Mouse (Mus musculus) embryonic fibroblast, embryonic 13.5 days (primary cell): ENCODE data around the gene Agk. TPM values are rescaled to one million over a fixed set of nuclear protein-coding genes. Genes with fewer than 3 reads are reported as not detected.

Experiments used
- H3K27ac ChIP-seq: 2 replicates; pipeline ENCODE4 v1.5.1; 2012; ENCODE audit warnings: low read length, control low read depth, inconsistent platforms; ENCODE audit not compliant: insufficient read depth
- H3K4me1 ChIP-seq: 2 replicates; pipeline ENCODE4 v1.6.1; 2011; ENCODE audit warnings: low read length; ENCODE audit not compliant: control insufficient read depth, insufficient read depth
- H3K4me3 ChIP-seq: 2 replicates; pipeline ENCODE4 v1.5.1; 2011; ENCODE audit warnings: mild to moderate bottlenecking, control low read depth, low read length; ENCODE audit not compliant: insufficient read depth
- CTCF ChIP-seq: IDR thresholded peaks from 2 replicates; pipeline ENCODE4 v1.5.1; 2011; ENCODE audit warnings: mild to moderate bottlenecking, control low read depth, low read length, moderate library complexity, borderline replicate concordance; ENCODE audit not compliant: insufficient read depth
- POLR2A ChIP-seq: IDR thresholded peaks from 2 replicates; pipeline ENCODE4 v1.6.1; 2011; ENCODE audit warnings: low read depth, mild to moderate bottlenecking, control low read depth, low read length, moderate library complexity
- polyA plus RNA-seq: library from polyadenylated mRNA; stranded (reverse); fragments of >200 nt; gene quantifications from 2 replicates; pipeline ENCODE4 v1.2.4, GENCODE M21; 2011; ENCODE audit warnings: low read depth; ENCODE audit not compliant: missing spikeins, insufficient read length

Agk gene
- polyA plus RNA-seq, 1 experiment, result 21.3 TPM

- H3K4me3 ChIP-seq, result no peak within 1 kb of the TSS
- H3K4me1 ChIP-seq, result no peaks in the 10 kb centered on the region; the same call in 1 of the 2 replicates
- TF ChIP-seq CTCF (no peak), POLR2A (no peak)
Observed at GRCm38 (mm10) chr6:40438936-40439335, 114.0 kb downstream of the Agk start, which contains the start of gene Wee2. Gene Wee2, plus strand, starts transcription at chr6:40439088.

GRCm38 (mm10) chr6:40439731-40440130 lies 114.8 kb downstream of the Agk start:
- Histone ChIP-seq H3K27ac (no peak overlapping the region), H3K4me1 (no peaks in the 10 kb centered on the region; the same call in 1 of the 2 replicates)
- TF ChIP-seq POLR2A (no peak), CTCF (no peak)

More at GRCm38 (mm10) chr6:40438936-40439335, 114.0 kb downstream of the Agk start, which contains the start of gene Wee2:
- no peak within 1 kb of the TSS for H3K27ac ChIP-seq

GRCm38 (mm10) chr6:40441276-40441675 lies 116.3 kb downstream of the Agk start:
- Histone ChIP-seq H3K4me3 (no peak overlapping the region), H3K27ac (no peak overlapping the region), H3K4me1 (no peaks in the 10 kb centered on the region)
- TF ChIP-seq CTCF, result no peak
- no peak for TF ChIP-seq POLR2A

More at GRCm38 (mm10) chr6:40439731-40440130, 114.8 kb downstream of the Agk start:
- no peak overlapping the region for H3K4me3 ChIP-seq

- TF ChIP-seq POLR2A (no peak), CTCF (no peak)
Observed at GRCm38 (mm10) chr6:40441755-40442154, 116.8 kb downstream of the Agk start.

GRCm38 (mm10) chr6:40443281-40443928 lies 118.4 kb downstream of the Agk start:
- no peak overlapping the region for H3K4me3 ChIP-seq
- no peaks in the 10 kb centered on the region for H3K4me1 ChIP-seq
- no peak for TF ChIP-seq CTCF
- no peak for TF ChIP-seq POLR2A
- no peak overlapping the region for H3K27ac ChIP-seq

More at GRCm38 (mm10) chr6:40441755-40442154, 116.8 kb downstream of the Agk start:
- H3K27ac ChIP-seq, result no peak overlapping the region
- no peaks in the 10 kb centered on the region for H3K4me1 ChIP-seq
- H3K4me3 ChIP-seq, result no peak overlapping the region

Other genes with a start within 250 kb of the Agk start
- 2.0 and 2.4 TPM in 2 replicates for gene E330009J07Rik, start 111.0 kb downstream of the Agk start, polyA plus RNA-seq
- gene Wee2, start 113.9 kb downstream of the Agk start, polyA plus RNA-seq, result not detected in 2 replicates
- 56.0 and 63.8 TPM in 2 replicates for gene Ssbp1, start 146.2 kb downstream of the Agk start, polyA plus RNA-seq
- not detected in 2 replicates for gene Tas2r137, start 166.1 kb downstream of the Agk start, polyA plus RNA-seq
- not detected in 2 replicates for gene Tas2r108, start 168.4 kb downstream of the Agk start, polyA plus RNA-seq
- not detected in 2 replicates for gene Prss37, start 194.3 kb downstream of the Agk start, polyA plus RNA-seq
- not detected in 2 replicates for gene Olfr461, start 229.9 kb downstream of the Agk start, polyA plus RNA-seq
- gene Olfr460, start 244.3 kb downstream of the Agk start, polyA plus RNA-seq, result not detected in 2 replicates